Mouse (Mus musculus): ENCODE measurements at regions not wholly inside any gene's neighbourhood (a gene's known extent, or its start where the extent isn't known, plus 50 kb on each side); places are given as distances from the start of the nearest gene placed in this dataset.
"Not testable (repeated sequence)": the region's sequence is repeated elsewhere in the genome, so short reads cannot be mapped to it uniquely, and the experiment has no call there.

DNA sequence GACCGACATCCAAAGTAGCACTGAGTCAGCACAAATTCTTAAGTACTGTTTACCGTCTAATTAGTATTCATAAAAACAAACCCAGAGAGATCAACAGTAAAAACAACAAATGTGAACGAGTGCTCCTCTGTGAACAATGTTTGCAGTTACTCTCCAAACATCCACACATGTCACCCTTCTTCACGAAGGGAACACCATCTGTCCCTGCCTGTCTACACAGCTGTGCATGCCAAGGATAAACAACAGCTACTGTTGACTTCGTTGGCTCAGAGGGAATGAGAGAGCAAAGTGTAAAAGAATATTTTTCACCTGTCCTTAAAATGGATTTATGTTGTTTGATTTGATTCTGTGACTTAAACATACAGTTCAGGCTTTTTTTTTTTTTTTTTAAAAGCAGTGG is 88.7 kb upstream of the Nt5e start:
- no peak for DNase-seq

DNA sequence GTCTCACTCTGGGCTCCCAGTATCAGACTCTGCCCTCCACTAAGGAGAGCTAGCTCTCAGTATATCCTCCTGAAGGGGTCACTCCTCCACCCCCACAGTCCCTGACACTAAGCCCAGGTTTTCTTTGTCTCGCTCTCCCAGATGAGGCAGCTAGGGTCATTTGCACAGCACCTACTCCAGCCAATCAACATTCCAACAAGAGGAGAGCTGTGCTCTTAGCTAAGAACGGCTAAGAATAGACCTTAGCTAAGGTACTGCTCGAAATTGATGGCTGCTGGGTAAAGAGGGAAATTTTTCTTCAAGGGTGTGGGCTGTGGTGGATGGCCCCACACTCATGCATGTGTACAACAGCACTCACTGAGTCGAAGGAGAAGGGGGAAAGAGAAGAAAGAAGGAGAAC is 86.3 kb upstream of the Nt5e start:
- DNase-seq = no peak

DNA sequence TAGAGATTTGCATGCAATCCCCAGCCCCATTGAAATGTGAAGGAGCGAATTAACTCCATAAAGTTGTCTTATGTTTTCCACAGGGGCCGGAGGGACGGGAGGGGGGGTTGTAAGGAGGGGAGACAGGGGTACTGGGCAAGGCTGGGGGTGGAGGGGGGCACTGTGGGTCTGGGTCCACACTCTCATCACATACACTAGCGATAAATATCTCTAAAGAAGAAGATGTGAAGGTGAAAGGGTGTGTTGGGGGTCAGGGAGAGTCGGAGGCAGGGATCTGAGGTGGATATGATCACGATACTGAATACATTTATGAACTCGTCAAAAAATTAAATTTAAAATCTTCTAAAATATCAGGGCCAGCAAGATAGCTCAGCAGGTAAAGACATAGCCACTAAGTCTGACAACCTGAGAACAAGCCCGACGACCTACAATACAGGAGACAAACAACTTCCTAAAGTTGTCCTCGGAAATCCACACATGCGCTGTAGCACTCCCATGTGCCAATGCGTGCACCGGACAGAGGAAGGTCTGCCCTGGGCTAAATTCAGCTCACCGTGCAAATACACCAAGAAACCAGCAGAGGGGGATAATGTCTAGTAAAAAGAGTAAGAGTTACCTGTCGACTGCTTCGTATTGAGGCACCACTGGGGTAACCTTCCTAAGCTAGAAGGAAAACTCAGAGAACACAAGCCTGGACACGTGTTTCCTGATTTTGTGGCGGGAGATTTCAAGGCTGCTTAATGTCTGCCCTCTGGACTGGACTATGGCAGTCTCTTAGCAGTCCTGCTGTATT is 85.6 kb upstream of the Nt5e start:
- peak; percentile 78 to 85 for DNase-seq

DNA sequence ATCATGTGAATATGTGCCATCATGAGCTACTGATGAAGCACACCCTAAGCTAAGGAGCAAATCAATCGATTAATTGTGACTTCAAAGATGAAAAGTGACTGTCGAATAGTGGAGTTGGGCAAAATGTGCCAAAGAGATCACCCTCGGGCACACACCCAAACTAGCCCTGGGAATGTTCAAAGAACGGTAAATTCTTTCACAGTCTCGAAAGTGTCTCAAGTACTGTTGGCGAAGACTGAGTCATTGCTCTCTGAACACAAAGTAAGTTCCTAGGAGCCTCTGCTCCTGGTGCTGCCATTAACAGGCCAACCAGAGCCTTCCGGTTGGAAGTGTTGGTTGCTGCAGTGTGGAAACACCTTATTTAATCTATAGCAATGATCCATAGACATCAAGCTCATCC is 84.5 kb upstream of the Nt5e start:
- no peak for DNase-seq

DNA sequence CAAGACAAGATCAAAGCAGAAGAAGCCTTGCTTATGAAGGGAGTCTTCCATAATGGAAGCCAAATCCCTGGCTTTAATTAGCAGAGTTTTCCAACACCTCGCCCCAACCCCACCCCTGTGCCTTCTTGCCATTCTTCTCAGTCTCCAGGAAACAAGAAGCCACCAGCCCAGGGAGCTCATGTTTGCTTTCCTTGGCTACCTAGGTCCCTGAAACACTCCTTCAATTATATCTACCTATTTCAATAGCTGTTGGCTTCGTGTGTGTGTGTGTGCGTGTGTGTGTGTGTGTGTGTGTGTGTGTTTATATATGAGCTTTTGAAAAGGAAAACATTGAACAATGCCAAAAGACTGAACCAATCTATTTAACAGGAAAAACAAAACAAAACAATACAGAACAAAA is 82.5 kb upstream of the Nt5e start:
- DNase-seq = no peak

DNA sequence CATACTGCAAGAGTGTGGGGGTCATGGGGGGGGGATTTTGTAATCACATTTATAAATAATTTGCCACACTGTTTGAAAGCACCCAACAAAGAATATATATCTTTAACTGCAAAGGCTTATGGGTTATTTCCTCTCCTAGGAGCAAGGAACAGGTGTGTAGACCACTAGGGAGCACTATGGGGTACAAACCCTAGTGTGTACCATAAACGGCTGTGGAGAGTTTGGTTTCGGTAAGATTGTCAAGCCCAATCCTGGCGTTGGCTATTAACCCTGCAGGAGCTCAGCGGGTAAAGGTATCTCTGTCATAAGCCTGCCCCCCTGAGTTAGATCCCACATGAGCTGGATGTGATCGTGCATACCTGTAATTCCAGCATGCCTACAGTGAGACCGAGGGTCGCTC is 71.0 kb upstream of the Nt5e start:
- no peak for DNase-seq

DNA sequence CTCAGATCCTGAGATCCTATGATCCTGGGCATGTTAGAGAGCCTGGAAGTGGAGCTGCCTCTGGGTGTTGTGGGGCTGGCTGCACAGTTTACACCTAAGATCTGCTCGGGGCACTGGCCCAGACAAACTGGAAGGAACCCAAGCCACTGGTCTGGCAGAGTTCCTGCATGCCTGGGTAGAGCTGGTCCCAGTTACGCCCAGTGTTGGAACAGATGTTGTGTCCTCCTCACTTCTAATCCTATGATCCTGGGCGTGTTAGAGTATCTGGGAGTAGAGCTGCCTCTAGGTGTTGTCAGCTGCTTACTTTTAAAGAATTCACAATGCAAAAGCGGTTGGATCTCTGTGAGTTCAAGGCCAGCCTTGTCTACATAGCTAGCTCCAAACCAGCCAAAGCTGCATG is 67.4 kb upstream of the Nt5e start:
- DNase-seq = no peak

DNA sequence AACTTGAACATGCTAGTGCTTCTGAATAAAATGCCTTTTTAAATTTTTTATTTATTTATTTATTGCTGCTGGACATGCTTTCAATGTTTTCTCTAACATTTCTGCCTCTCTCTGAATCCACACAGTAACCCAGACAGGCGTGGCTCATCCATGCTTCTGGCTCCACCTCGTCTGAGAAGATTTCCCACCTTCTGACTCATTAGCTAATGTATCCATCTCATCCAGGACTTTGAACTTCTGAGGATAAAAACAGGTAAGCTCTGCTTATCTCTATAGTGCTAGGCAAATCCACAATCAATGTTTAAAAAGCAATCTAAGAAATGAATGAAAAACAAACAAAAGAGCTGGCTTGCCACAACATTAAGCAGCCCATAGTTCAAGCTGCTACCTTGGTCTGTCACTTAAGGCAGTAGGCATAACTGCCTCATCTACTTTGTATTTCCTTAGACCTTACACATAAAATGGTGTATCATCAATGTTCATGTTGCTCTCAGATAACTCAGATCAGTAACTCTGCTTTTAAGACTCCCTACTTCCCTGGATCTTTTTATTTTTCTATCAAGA is 66.8 kb upstream of the Nt5e start:
- no peak for DNase-seq

DNA sequence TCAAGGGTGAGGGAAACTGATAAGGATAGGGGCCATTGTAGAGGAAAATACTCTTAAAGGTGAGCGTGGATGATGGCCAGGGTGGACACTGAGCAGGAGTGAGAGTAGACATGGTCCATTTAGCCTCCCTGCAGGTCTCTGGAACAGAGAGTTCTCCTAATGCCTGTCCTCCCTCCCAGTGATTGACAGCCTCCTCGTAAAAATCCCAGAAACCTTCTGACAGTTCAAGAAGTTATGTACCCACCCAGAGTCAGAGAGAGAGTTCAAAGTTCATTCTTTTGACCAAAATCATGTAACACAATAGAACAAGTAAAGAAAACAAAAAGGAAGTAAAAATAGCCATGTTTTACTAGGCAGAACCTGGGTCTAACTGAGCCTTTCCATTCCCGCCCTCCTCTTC is 64.5 kb upstream of the Nt5e start:
- DNase-seq = no peak

DNA sequence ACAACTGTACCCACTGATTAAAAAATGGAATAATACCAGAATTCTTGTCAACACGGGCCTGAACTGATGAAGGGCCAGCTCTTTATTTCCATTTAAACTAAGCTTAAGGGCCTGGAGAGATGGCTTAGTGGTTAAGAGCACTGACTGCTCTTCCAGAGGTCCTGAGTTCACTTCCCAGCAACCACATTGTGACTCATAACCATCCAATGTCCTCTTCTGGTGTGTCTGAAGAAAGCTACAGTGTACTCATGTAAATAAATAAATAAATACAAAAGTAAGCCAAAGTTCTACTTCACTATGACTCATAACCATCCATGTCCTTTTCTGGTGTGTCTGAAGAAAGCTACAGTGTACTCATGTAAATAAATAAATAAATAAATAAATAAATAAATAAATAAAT is 60.7 kb upstream of the Nt5e start:
- not testable (repeated sequence) for DNase-seq

DNA sequence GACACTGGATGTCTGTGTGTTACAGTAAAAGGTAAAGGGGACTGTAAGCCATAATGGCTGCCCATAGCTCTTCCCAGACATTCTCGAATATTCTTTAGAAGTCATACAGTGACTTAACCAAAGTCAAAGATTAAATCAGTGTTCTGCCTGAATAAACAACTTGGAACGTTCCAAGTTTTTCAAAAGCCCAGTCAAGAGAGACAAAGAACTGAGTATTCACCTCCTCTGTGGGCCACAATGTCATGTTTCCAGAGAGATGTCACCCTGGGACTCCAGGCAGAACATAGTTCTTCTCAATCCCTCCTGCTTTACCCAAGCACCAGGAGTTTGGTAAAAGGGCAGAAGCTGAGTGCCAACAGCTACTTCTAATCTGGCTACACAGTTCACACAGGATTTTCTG is 58.2 kb upstream of the Nt5e start:
- DNase-seq = peak; percentile 10 to 32

DNA sequence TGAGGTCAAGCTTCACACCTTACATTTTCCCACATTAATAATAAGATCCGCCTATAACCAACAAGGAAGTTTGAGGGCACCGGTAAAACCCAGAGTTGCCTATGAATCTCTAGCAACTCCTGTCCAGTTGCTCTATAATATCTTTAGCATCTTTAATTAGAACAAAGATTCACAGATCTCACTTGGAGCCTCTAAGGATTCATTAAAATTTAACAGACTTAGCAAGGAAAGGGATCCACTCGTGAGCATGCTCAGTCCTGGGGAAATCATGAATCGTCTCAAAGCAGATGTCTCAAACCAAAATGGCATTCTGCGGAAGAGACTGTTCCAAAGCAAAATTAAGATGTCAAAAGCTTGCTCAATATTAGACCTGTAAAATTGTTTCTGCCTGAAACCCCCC is 57.8 kb upstream of the Nt5e start:
- no peak for DNase-seq

DNA sequence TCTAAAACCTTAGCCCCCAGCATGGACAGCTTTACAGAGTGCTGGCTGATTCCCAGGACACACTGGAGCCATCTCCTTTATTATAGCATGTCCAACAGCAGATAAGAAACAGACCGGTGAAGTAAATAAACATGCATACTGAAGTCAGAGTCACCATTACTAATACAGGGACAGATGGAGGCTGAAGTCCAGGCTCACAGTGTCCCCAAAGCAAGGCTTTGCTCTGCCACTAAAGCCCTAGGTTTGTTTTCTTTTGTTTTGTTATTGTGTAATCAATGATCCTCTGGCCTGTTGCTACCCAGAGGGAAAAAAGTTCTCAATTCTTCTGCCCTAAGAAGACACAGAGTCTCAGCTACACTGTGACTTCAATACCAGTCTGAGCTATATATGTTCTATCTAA is 56.2 kb upstream of the Nt5e start:
- no peak for DNase-seq

DNA sequence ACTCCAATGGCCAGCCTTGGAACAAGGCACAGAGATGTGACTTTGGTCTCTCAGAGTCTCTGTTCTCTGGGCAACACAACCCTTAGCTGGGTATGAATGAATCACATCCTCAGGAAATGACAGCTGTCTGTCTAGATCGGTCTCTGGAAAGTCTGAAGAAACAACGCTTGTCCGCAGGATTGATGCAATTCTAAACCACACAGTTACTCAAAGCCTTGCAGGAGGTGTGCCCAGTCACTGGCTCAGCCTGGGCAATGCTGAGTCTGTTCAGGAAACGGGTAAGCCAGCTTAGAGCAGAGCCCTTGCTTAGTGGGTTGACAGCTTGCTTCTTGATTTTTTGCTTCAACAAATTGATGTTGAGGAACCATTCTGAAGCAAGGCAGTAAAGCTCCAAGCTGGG is 53.7 kb upstream of the Nt5e start:
- no peak for DNase-seq

DNA sequence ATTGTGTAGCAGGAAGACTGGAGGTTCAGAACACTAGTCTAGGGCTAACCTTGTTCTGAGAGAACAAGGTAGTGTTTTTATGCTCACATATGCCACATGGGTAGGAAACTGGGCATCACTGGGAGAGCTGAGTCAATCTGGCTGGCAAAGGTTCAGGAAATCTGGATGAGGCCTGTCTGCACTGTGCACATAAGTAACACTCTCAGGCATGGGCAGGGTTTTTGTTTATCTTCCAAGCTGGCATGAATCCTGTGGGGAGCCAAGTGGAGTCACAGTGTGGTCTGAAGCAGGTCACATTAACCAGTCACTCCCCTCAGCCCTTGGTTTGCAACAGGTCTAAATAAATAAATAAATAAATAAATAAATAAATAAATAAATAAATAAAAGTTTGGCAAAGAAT is 53.0 kb upstream of the Nt5e start:
- peak; percentile 45 to 66 for DNase-seq

DNA sequence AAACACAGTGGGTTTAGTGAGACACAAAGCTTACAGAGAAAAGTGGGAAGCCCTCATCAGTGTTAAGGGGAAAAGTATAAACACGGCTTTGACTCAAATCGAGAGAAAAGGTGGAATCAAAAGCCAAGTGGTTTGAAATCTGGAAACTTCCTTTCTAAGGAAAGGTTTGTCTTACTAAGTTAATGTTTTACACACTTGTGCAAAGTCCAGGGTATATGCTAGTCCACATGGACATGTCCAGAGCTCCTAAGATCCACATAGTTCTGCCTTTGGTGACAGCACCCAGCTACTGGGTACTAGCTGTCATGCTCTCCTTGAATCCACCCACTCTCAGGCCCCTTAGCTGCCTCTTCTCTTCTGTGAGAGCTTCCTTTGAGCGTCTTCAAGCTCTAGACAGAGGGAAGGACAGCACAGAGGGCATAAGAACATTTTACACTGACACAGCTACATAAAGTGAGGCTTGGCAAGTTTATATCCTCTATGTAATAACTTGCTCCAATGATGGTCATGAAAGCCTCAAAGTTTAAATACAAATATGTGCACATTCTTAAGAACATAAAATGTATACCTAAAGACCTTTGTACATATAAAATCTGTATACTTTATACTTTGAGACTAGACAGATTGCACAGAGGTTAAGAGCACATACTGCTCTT is 52.2 kb upstream of the Nt5e start:
- DNase-seq = peak; percentile 18 to 50

DNA sequence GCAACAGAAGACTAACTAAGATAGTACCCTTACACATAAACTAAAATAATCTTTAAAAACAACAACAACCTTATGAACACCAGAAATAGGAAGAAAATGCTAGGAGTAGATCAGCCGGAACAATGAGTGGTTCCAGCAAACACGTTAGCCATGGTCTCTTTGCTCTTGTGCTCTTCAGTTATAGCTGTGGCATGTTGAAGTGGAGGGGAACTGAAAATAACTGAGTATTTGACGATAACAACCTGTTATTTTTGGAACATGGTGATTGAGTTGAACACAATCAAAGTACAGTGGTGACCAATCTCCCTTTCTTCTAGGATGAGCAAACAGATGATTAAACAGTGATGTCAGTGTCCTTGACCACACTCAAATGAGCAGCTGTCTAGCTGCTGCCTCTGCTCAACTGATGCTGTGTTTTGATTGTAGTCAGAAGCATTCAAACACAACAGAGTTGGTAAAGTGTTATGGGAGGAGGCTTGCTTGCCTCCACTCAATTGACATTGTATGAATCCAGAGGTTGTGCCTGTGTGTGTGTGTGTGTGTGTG is 50.9 kb upstream of the Nt5e start:
- no peak for DNase-seq

DNA sequence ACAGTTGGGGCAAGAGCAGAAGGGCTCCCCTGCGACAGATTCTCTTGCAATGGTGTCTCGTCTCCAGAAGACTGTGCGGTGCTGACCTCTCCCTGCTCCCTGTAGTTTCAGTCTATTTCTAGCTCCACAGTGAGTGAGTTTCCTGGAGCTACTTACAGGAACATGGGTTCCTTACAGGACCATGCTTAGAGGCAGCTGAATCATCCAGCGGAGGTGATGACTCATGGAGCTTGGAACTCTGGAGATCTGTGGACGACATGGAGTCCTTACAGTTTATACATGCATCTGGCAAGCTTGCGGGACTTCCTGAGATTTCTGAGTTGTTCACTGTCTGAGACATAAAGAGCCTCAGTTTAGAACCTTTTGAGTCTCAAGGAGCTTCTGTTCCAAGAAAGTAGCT is 50.0 kb upstream of the Nt5e start:
- DNase-seq = no peak
